Mouse (Mus musculus): ENCODE data around the gene Pah.

DNA sequence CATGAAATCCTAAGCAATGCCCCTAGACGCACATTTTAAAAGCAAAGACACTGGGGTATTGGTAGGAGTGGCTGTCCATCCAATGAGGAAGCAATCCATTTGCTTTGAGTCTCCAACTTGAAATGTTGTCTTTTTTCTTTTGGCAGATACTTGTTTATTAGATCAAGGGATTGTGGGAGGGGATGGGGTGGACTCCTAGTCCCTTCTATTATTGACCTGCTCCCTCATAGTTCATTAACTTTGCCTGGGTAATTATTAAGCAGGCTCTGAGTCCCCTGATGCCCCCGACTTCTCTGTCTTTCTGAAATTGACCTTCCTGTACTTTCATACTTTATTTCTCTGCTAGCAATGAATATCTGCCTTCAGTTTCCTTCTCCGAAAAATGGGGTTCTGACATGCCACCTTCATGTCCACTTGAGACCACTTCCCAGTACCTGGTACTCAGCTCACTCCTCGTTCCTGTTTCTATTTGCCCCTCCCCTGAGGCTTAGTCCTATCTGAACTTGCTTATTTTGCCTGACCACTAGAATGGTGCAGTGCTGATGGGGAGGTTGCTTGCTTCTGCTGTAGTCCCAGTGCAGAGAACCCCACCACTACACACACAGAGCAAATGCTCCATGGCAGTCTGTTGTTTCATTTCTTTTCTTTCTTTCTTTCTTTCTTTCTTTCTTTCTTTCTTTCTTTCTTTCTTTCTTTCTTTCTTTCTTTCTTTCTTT, 1.0 kb upstream of the Pah start:
- TF ChIP-seq CTCF (IDR thresholded peaks at IDR 0.05; ENCODE audit: extremely low read depth, insufficient read length, insufficient replicate concordance, low read depth, low read length) (no peak), POLR2A (IDR thresholded peaks at IDR 0.05; ENCODE audit: low read depth, low read length) (no peak)
